Mouse (Mus musculus) kidney, adult 11 months (tissue): Measurements from ENCODE around the gene Leng8.
A peak's percentile ranks its signal among the peaks of the same experiment; 100 is the strongest.
"Not testable (repeated sequence)": the region's sequence is repeated elsewhere in the genome, so short reads cannot be mapped to it uniquely, and the experiment has no call there.

Source experiments
- DNase-seq: peaks from one replicate; pipeline ENCODE4 v3.0.0; 2022

Gene Leng8

GRCm38 (mm10) chr7:4148341-4149208 lies 11.7 kb downstream of the Leng8 start:
- DNase-seq, result no peak

GRCm38 (mm10) chr7:4149209-4150054 lies 12.6 kb downstream of the Leng8 start:
- peak; percentile 81 for DNase-seq

DNA sequence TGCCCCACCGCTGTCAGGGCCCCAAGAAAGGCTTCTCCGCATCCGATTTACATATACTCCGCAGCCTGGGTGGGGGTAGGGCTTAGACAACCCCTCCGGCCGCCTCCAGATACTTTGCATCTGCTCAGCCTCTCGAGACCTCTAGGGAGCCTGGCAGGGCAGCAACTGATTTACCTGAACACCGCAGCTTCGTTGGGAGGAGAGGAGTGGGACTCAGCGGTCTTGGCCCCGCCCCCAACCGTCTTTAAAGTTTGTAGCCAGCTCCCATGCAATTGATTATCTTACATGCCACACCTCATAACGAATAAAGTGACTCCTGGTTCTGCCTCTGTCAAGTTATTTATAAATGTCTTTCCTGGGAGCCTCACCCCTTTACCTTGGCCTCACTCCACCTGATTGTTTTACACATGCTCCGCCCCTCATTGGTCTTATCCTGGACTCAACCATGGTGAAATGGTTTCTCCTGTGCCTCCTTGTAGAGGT lies 13.3 kb downstream of the Leng8 start, which contains the start of gene Leng9:
Gene Leng9 (minus strand): TSS at position 316 of the 483 bp plus-strand sequence.
- DNase-seq, result peak; percentile 66

DNA sequence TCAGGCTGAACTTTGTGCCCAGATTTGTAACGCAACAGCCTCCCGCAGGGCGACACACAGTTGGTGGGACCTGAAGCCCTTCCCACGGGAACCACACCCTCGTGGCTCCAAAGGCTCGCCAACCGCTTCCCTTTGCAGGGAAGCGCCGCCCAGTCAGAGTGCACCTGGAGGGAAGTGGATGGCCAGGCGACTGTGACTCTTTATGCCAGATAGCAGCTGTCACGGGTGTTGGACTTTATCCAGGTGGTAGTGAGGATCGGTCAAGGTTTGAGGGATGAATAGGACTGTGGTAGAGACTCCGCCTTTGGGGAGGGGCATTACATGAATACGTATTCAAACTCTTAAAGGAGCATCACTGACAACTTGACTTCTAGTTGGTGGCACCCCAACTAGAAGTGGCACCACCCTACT lies 14.0 kb downstream of the Leng8 start:
- DNase-seq, result peak; percentile 91

- no peak for DNase-seq
These were observed 14.4 kb downstream of the Leng8 start for GRCm38 (mm10) chr7:4151241-4151640.

- DNase-seq, result no peak
These were observed 17.5 kb downstream of the Leng8 start for GRCm38 (mm10) chr7:4154356-4154755.

GRCm38 (mm10) chr7:4154976-4155375 lies 18.1 kb downstream of the Leng8 start:
- DNase-seq, result no peak

- DNase-seq, result not testable (repeated sequence)
These were observed 24.8 kb downstream of the Leng8 start for GRCm38 (mm10) chr7:4161596-4161995.

- peak; percentile 34 for DNase-seq
These were observed 26.8 kb downstream of the Leng8 start for GRCm38 (mm10) chr7:4163571-4164072.

- peak; percentile 73 for DNase-seq
These were observed 27.5 kb downstream of the Leng8 start, which contains the start of gene Cdc42ep5 for GRCm38 (mm10) chr7:4164090-4164910. Gene Cdc42ep5 (minus strand): TSS chr7:4164860.

- DNase-seq, result peak; percentile 56
These were observed 28.4 kb downstream of the Leng8 start for GRCm38 (mm10) chr7:4165286-4165685.

- no peak for DNase-seq
These were observed 30.3 kb downstream of the Leng8 start for GRCm38 (mm10) chr7:4167098-4167497.

DNA sequence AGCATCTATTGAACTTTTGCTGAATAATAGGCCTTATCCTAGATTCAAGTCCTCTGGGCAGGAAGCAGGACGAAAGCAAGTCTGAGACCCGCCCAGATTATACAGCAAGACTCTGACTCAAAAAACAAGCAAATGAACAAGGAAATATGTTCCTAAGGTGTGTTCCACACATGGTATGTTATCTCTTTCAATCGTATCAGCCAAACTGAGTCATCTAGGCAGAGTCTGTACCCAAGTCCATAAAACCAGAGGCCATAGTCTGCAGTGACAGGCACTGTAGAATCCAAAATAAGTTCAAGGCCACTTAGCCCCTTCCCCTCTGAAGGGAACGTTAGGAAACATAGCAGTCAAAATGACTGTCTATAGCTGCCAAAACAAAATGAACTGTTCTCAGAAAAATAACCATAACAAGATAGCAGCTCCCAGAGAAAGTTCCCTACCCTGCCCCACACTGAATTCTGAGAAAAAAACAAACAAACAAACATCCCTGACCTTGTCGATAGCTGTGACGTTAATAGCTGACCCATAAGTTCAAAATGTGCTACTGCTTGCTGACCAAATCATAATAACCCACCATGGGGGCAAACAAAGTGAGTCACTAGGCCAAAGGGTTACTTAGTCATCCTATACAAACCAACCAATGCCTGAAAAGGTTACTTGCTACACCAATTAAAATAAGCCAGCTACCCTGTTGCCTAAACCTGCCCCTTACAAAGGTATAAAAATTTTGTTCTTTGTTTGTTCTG lies 33.5 kb downstream of the Leng8 start:
- no peak for DNase-seq

GRCm38 (mm10) chr7:4178438-4178837 lies 41.6 kb downstream of the Leng8 start:
- DNase-seq, result no peak
